Mouse (Mus musculus): Measurements from ENCODE around the gene Rhcg. TPM values are rescaled to one million over a fixed set of nuclear protein-coding genes. Genes with fewer than 3 reads are reported as not detected.

Rhcg gene
- polyA plus RNA-seq, 1 experiment, result not detected

DNA sequence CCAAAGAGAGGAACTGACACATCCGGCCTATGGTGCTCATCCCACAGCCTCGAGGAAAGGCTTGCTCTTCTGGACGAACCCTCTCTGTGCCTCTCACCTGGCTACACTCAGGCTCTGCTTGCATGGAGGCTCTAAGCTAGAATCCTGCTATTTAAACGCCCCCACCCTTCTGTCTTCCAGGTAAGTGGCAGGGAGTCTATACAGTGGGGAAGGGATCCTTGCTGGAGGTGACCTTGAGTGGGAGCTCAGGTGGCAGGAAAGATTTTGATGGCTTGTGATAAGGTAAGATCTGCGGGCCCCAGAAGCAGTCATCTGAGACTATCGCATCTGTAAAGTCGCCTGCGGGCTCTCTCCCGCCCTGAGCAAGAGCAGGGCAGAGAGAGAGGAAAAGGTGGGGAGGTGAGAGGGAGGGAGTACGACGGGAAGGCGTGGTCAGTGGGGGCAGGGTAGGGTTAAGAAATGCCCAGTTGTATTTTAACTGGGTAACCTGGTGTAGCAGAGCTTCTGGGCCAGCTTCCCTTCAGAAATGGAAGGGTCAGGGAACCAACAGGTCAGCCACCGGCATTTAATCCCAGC, 14.4 kb upstream of the Rhcg start:
- TF ChIP-seq POLR2A (IDR thresholded peaks at IDR 0.05; ENCODE audit: borderline replicate concordance, extremely low read depth, low read depth, low read length) (no peak), CTCF (IDR thresholded peaks at IDR 0.05; ENCODE audit: insufficient read depth, low read length) (no peak)
- no peak for DNase-seq
- H3K4me1 ChIP-seq (ENCODE audit: control insufficient read depth, insufficient read depth, low read length), result no peaks in the 10 kb centered on the region

GRCm38 (mm10) chr7:79628271-79628913, 10.9 kb upstream of the Rhcg start:
- no peak overlapping the region for H3K4me3 ChIP-seq (replicated peaks; ENCODE audit: extremely low read depth, low read depth, low read length)
- TF ChIP-seq CTCF (IDR thresholded peaks at IDR 0.05; ENCODE audit: insufficient read depth, low read length), result no peak
- DNase-seq, result no peak
- WGBS, result 63% methylated on average over 4 of the region's 4 CpGs
- H3K4me1 ChIP-seq (ENCODE audit: control insufficient read depth, insufficient read depth, low read length), result no peaks in the 10 kb centered on the region

More for the DNA sequence above, 14.4 kb upstream of the Rhcg start:
- 22% methylated on average over 13 of the region's 13 CpGs for WGBS
- no peak overlapping the region for H3K4me3 ChIP-seq (replicated peaks; ENCODE audit: extremely low read depth, low read depth, low read length)

DNA sequence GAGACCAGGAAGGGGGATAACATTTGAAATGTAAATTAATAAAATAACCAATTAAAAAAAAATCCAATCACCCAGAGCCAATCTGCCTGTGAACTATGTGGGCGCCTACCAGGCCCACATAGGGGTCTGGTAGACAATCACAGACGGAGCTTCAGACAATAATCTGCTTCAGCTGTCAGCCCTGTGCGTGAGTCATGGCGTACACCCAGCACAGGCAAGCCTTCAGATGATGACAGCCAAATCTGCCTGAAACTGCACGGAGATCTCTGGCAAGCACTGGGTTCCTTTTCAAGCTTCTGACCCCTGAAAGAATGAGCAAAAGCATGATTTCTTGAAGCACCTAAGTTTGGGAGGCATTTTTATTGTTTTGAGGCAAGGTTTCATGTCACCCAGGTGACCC, 8.7 kb upstream of the Rhcg start:
- Histone ChIP-seq H3K4me3 (replicated peaks; ENCODE audit: extremely low read depth, low read depth, low read length) (no peak overlapping the region), H3K4me1 (ENCODE audit: control insufficient read depth, insufficient read depth, low read length) (no peaks in the 10 kb centered on the region)
- TF ChIP-seq POLR2A (IDR thresholded peaks at IDR 0.05; ENCODE audit: borderline replicate concordance, extremely low read depth, low read depth, low read length), result no peak
- TF ChIP-seq CTCF (IDR thresholded peaks at IDR 0.05; ENCODE audit: insufficient read depth, low read length), result no peak
- WGBS, result 69% methylated on average over 5 of the region's 5 CpGs
- DNase-seq, result no peak

- DNase-seq, result no peak
- WGBS, result 36% methylated on average over 8 of the region's 8 CpGs
- TF ChIP-seq CTCF (IDR thresholded peaks at IDR 0.05; ENCODE audit: insufficient read depth, low read length) (no peak), POLR2A (IDR thresholded peaks at IDR 0.05; ENCODE audit: borderline replicate concordance, extremely low read depth, low read depth, low read length) (no peak)
- no peaks in the 10 kb centered on the region for H3K4me1 ChIP-seq (ENCODE audit: control insufficient read depth, insufficient read depth, low read length)
- H3K4me3 ChIP-seq (replicated peaks; ENCODE audit: extremely low read depth, low read depth, low read length), result no peak overlapping the region
These were observed 5.6 kb upstream of the Rhcg start for GRCm38 (mm10) chr7:79623086-79623485.

- Histone ChIP-seq H3K4me1 (ENCODE audit: control insufficient read depth, insufficient read depth, low read length) (no peaks in the 10 kb centered on the region), H3K4me3 (replicated peaks; ENCODE audit: extremely low read depth, low read depth, low read length) (no peak overlapping the region)
- TF ChIP-seq CTCF (IDR thresholded peaks at IDR 0.05; ENCODE audit: insufficient read depth, low read length), result no peak
- DNase-seq, result no peak
- WGBS, result 66% methylated on average over 4 of the region's 4 CpGs
These were observed 2.0 kb upstream of the Rhcg start for GRCm38 (mm10) chr7:79619493-79619892.

- 53% methylated on average over 1 of the region's 1 CpGs for WGBS
- TF ChIP-seq POLR2A (IDR thresholded peaks at IDR 0.05; ENCODE audit: borderline replicate concordance, extremely low read depth, low read depth, low read length), result no peak
- TF ChIP-seq CTCF (IDR thresholded peaks at IDR 0.05; ENCODE audit: insufficient read depth, low read length), result no peak
- no peak overlapping the region for H3K4me3 ChIP-seq (replicated peaks; ENCODE audit: extremely low read depth, low read depth, low read length)
- no peaks in the 10 kb centered on the region for H3K4me1 ChIP-seq (ENCODE audit: control insufficient read depth, insufficient read depth, low read length)
- DNase-seq, result no peak
These were observed 1.5 kb downstream of the Rhcg start for GRCm38 (mm10) chr7:79615941-79616340.

- WGBS, result 75% methylated on average over 4 of the region's 4 CpGs
- H3K4me1 ChIP-seq (ENCODE audit: control insufficient read depth, insufficient read depth, low read length), result no peaks in the 10 kb centered on the region
- no peak overlapping the region for H3K4me3 ChIP-seq (replicated peaks; ENCODE audit: extremely low read depth, low read depth, low read length)
- DNase-seq, result no peak
- TF ChIP-seq POLR2A (IDR thresholded peaks at IDR 0.05; ENCODE audit: borderline replicate concordance, extremely low read depth, low read depth, low read length) (no peak), CTCF (IDR thresholded peaks at IDR 0.05; ENCODE audit: insufficient read depth, low read length) (no peak)
These were observed 2.4 kb downstream of the Rhcg start for GRCm38 (mm10) chr7:79615008-79615407.

- no peak for TF ChIP-seq POLR2A (IDR thresholded peaks at IDR 0.05; ENCODE audit: borderline replicate concordance, extremely low read depth, low read depth, low read length)
- no peak for TF ChIP-seq CTCF (IDR thresholded peaks at IDR 0.05; ENCODE audit: insufficient read depth, low read length)
- DNase-seq, result no peak
These were observed 4.1 kb downstream of the Rhcg start for GRCm38 (mm10) chr7:79613314-79613713.

GRCm38 (mm10) chr7:79612783-79613182, 4.7 kb downstream of the Rhcg start:
- DNase-seq, result peak; percentile 30
- Histone ChIP-seq H3K4me3 (replicated peaks; ENCODE audit: extremely low read depth, low read depth, low read length) (no peak overlapping the region), H3K4me1 (ENCODE audit: control insufficient read depth, insufficient read depth, low read length) (no peaks in the 10 kb centered on the region)
- TF ChIP-seq CTCF (IDR thresholded peaks at IDR 0.05; ENCODE audit: insufficient read depth, low read length), result peak; percentile 38
- no peak for TF ChIP-seq POLR2A (IDR thresholded peaks at IDR 0.05; ENCODE audit: borderline replicate concordance, extremely low read depth, low read depth, low read length)
- 12% methylated on average over 6 of the region's 6 CpGs for WGBS

More at GRCm38 (mm10) chr7:79613314-79613713, 4.1 kb downstream of the Rhcg start:
- WGBS, result 50% methylated on average over 11 of the region's 11 CpGs
- H3K4me1 ChIP-seq (ENCODE audit: control insufficient read depth, insufficient read depth, low read length), result no peaks in the 10 kb centered on the region
- no peak overlapping the region for H3K4me3 ChIP-seq (replicated peaks; ENCODE audit: extremely low read depth, low read depth, low read length)

- Histone ChIP-seq H3K4me3 (replicated peaks; ENCODE audit: extremely low read depth, low read depth, low read length) (no peak overlapping the region), H3K4me1 (ENCODE audit: control insufficient read depth, insufficient read depth, low read length) (no peaks in the 10 kb centered on the region)
- DNase-seq, result no peak
- WGBS, result 73% methylated on average over 9 of the region's 9 CpGs
- TF ChIP-seq CTCF (IDR thresholded peaks at IDR 0.05; ENCODE audit: insufficient read depth, low read length) (no peak), POLR2A (IDR thresholded peaks at IDR 0.05; ENCODE audit: borderline replicate concordance, extremely low read depth, low read depth, low read length) (no peak)
These were observed 5.6 kb downstream of the Rhcg start for GRCm38 (mm10) chr7:79611901-79612300.

Measured in lung, adult 2 months (tissue).